In genomic region chr14:79434068-79434467, GRCm38 (mm10) we compare ENCODE assay signal across 34 mouse cellular contexts.
"Had no signal": no experiment of that assay in that cellular context is flagged by ENCODE, and none has a peak within 500 bp of the region (broad histone marks: within the 10 kb centered on the region; RNA-seq: fewer than 3 reads in every experiment).

No protein-coding gene starts in this region.

- H3K9me3 ChIP-seq: heart, embryonic 13.5 days; heart, embryonic 15.5 days; hindbrain, embryonic 13.5 days; hindbrain, embryonic 15.5 days; intestine, embryonic 15.5 days; kidney, embryonic 15.5 days had no signal

- H3K4me1 ChIP-seq: heart, embryonic 12.5 days; heart, embryonic 13.5 days; heart, embryonic 15.5 days; hindbrain, embryonic 10.5 days; hindbrain, embryonic 12.5 days; hindbrain, embryonic 13.5 days; hindbrain, embryonic 15.5 days; intestine, embryonic 15.5 days; kidney, embryonic 15.5 days had no signal

- H3K4me3 ChIP-seq: heart, embryonic 12.5 days; heart, embryonic 13.5 days; heart, embryonic 15.5 days; hindbrain, embryonic 10.5 days; hindbrain, embryonic 12.5 days; hindbrain, embryonic 13.5 days; hindbrain, embryonic 15.5 days; intestine, embryonic 15.5 days; kidney, embryonic 15.5 days; layer of hippocampus, adult 2 months; left cerebral cortex, adult 2 months had no signal

- ATAC-seq: hindbrain, embryonic 16.5 days; hindbrain, postnatal 0 days; inflammation-experienced regulatory T-cells, adult 6 months; intestine, embryonic 15.5 days; intestine, embryonic 16.5 days; intestine, postnatal 0 days had no signal

- H3K27ac ChIP-seq: heart, embryonic 13.5 days; heart, embryonic 15.5 days; hindbrain, embryonic 10.5 days; hindbrain, embryonic 12.5 days; hindbrain, embryonic 13.5 days; hindbrain, embryonic 14.5 days; hindbrain, embryonic 15.5 days; hindbrain, postnatal 0 days; intestine, embryonic 15.5 days; kidney, embryonic 15.5 days; kidney, postnatal 0 days; layer of hippocampus, adult 2 months; left cerebral cortex, adult 2 months had no signal

- H3K27me3 ChIP-seq: heart, embryonic 12.5 days; heart, embryonic 13.5 days; heart, embryonic 15.5 days; hindbrain, embryonic 12.5 days; hindbrain, embryonic 13.5 days; hindbrain, embryonic 15.5 days; intestine, embryonic 15.5 days; kidney, embryonic 15.5 days had no signal

- DNase-seq: heart, postnatal 10 days; heart, postnatal 14 days; heart, postnatal 36 days; heart, postnatal 4 days; kidney, adult 11 months; kidney, adult 18-20 months; kidney, adult 2 months; kidney, adult 8-10 months; kidney, adult 9 months; kidney, postnatal 10 days; kidney, postnatal 14 days; kidney, postnatal 36 days; kidney, postnatal 4 days; layer of hippocampus, adult 9-11 months; layer of hippocampus, postnatal 36 days had no signal

- H3K4me2 ChIP-seq: heart, embryonic 11.5 days; heart, embryonic 12.5 days; heart, embryonic 13.5 days; heart, embryonic 15.5 days; hindbrain, embryonic 12.5 days; hindbrain, embryonic 13.5 days; hindbrain, embryonic 14.5 days; hindbrain, embryonic 15.5 days; intestine, embryonic 15.5 days; kidney, embryonic 15.5 days had no signal

- H3K36me3 ChIP-seq: heart, embryonic 12.5 days; heart, embryonic 15.5 days; intestine, embryonic 15.5 days; kidney, embryonic 15.5 days had no signal

- H3K9ac ChIP-seq: heart, embryonic 12.5 days; heart, embryonic 13.5 days; heart, embryonic 15.5 days; hindbrain, embryonic 12.5 days; hindbrain, embryonic 13.5 days; hindbrain, embryonic 14.5 days; hindbrain, embryonic 15.5 days; intestine, embryonic 15.5 days; kidney, embryonic 15.5 days had no signal
